Mouse (Mus musculus) left cerebral cortex, postnatal 10 days (tissue): ENCODE results near the gene Gm26938. TPM values are rescaled to one million over a fixed set of nuclear protein-coding genes. Genes with fewer than 3 reads are reported as not detected.

Experiments used
- DNase-seq, 2 experiments: peaks; one replicate each; pipeline ENCODE4 v3.0.0; 2021 to 2022; ENCODE audit warnings: low spot score in 2 of 2, mixed read lengths in 1 of 2; ENCODE audit errors: extremely low spot score in 1 of 2
- intact Hi-C: fragments of 180-260 bp; cut with DNase I; formaldehyde crosslinking; loops from one replicate; pipeline ENCODE4 v1.15.1; 2025
- total RNA-seq, 2 experiments: library from RNA; stranded (reverse); gene quantifications; 2 replicates each; pipeline ENCODE4 v1.2.3; 2021

Gm26938 gene
- total RNA-seq, 2 experiments from 2014 or later = not detected

- intact Hi-C loops = no loop called here
- no peak for DNase-seq
Measured at GRCm38 (mm10) chr5:139818801-139819200, 7.4 kb downstream of the Gm26938 start.

GRCm38 (mm10) chr5:139818056-139818455 lies 8.2 kb downstream of the Gm26938 start:
- intact Hi-C loops = no loop called here
- DNase-seq = no peak

GRCm38 (mm10) chr5:139817292-139817691 lies 8.9 kb downstream of the Gm26938 start:
- intact Hi-C loops = no loop called here
- DNase-seq = no peak

- no peak for DNase-seq
- intact Hi-C loops = no loop called here
Measured at GRCm38 (mm10) chr5:139816445-139816844, 9.8 kb downstream of the Gm26938 start.

- no peak for DNase-seq
- intact Hi-C loops = no loop called here
Measured at GRCm38 (mm10) chr5:139815964-139816363, 10.2 kb downstream of the Gm26938 start.

GRCm38 (mm10) chr5:139813963-139814381 lies 12.2 kb downstream of the Gm26938 start:
- DNase-seq = no peak
- intact Hi-C loops = no loop called here

- DNase-seq = no peak
- intact Hi-C loops = no loop called here
Measured at GRCm38 (mm10) chr5:139813126-139813490, 13.1 kb downstream of the Gm26938 start.

GRCm38 (mm10) chr5:139812398-139813125 lies 13.6 kb downstream of the Gm26938 start:
- no peak for DNase-seq
- intact Hi-C loops = no loop called here

- DNase-seq = peak in 1 of 2 experiments; percentile 16
- intact Hi-C loops = no loop called here
Measured at GRCm38 (mm10) chr5:139811677-139812397, 14.4 kb downstream of the Gm26938 start.

GRCm38 (mm10) chr5:139809397-139809796 lies 16.8 kb downstream of the Gm26938 start:
- intact Hi-C loops = no loop called here
- DNase-seq = peak in 1 of 2 experiments; percentile 18

GRCm38 (mm10) chr5:139805924-139806323 lies 20.3 kb downstream of the Gm26938 start:
- intact Hi-C loops = no loop called here
- DNase-seq = no peak

- intact Hi-C loops = no loop called here
Measured at GRCm38 (mm10) chr5:139804573-139805111, 21.6 kb downstream of the Gm26938 start.

GRCm38 (mm10) chr5:139804107-139804551 lies 22.1 kb downstream of the Gm26938 start:
- DNase-seq = no peak
- intact Hi-C loops = no loop called here

More at GRCm38 (mm10) chr5:139804573-139805111, 21.6 kb downstream of the Gm26938 start:
- no peak for DNase-seq

- intact Hi-C loops = no loop called here
- DNase-seq = peak in 1 of 2 experiments; percentile 81
Measured at GRCm38 (mm10) chr5:139803601-139804102, 22.6 kb downstream of the Gm26938 start.

GRCm38 (mm10) chr5:139803165-139803564 lies 23.0 kb downstream of the Gm26938 start:
- DNase-seq = no peak
- intact Hi-C loops = no loop called here

GRCm38 (mm10) chr5:139801880-139802279 lies 24.3 kb downstream of the Gm26938 start:
- intact Hi-C loops = no loop called here
- DNase-seq = no peak

GRCm38 (mm10) chr5:139801231-139801630 lies 25.0 kb downstream of the Gm26938 start:
- intact Hi-C loops = no loop called here
- no peak for DNase-seq

- DNase-seq = no peak
- intact Hi-C loops = no loop called here
Measured at GRCm38 (mm10) chr5:139799801-139800590, 26.2 kb downstream of the Gm26938 start.

GRCm38 (mm10) chr5:139799041-139799440 lies 27.2 kb downstream of the Gm26938 start:
- no peak for DNase-seq
- intact Hi-C loops = no loop called here
